Mouse (Mus musculus): ENCODE measurements around the gene Iqgap2. TPM values are rescaled to one million over a fixed set of nuclear protein-coding genes. Genes with fewer than 3 reads are reported as not detected.

Gene Iqgap2
- polyA plus RNA-seq, 1 experiment from 2014 or later = 12.6 TPM

- Histone ChIP-seq H3K36me3 (peaks cover 25% of the 10 kb centered on the region), H3K9ac (no peak overlapping the region), H3K4me2 (replicated peaks) (no peak overlapping the region), H3K27ac (no peak overlapping the region), H3K4me3 (no peak overlapping the region), H3K27me3 (no peaks in the 10 kb centered on the region), H3K9me3 (no peaks in the 10 kb centered on the region), H3K4me1 (no peaks in the 10 kb centered on the region)
- ATAC-seq (ENCODE audit: low FRiP score, low read depth) = no peak
- 82% methylated on average over 18 of the region's 18 CpGs for WGBS
Measured at GRCm38 (mm10) chr13:95598232-95598920, 293.3 kb downstream of the Iqgap2 start.

DNA sequence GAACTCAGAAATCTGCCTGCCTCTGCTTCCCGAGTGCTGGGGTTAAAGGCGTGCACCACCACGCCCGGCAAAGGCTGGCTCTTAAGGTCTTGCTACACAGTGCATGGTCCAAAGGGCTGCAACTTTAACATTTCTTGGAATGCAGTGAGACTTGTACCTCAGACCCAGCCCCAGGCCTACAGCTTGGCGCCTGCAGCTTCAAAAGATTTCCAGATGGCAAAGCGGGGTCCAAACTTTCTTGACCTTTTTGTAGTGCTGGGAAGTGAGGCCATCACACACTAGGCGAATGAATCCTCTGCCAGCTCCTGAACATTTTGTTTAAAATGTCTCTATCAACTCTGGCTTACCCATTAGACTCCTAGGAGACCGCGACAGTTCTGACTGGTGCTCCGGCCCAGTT is 294.1 kb downstream of the Iqgap2 start:
- H3K27ac ChIP-seq = no peak overlapping the region
- WGBS = 83% methylated on average over 10 of the region's 10 CpGs
- no peak overlapping the region for H3K4me2 ChIP-seq (replicated peaks)
- no peak for ATAC-seq (ENCODE audit: low FRiP score, low read depth)
- no peaks in the 10 kb centered on the region for H3K27me3 ChIP-seq
- no peaks in the 10 kb centered on the region for H3K9me3 ChIP-seq
- H3K4me1 ChIP-seq = no peaks in the 10 kb centered on the region
- peaks cover 17% of the 10 kb centered on the region for H3K36me3 ChIP-seq
- no peak overlapping the region for H3K4me3 ChIP-seq
- H3K9ac ChIP-seq = no peak overlapping the region

- no peak overlapping the region for H3K4me3 ChIP-seq
- no peak for ATAC-seq (ENCODE audit: low FRiP score, low read depth)
- peaks cover 13% of the 10 kb centered on the region for H3K36me3 ChIP-seq
- H3K27me3 ChIP-seq = no peaks in the 10 kb centered on the region
- no peak overlapping the region for H3K4me2 ChIP-seq (replicated peaks)
- no peaks in the 10 kb centered on the region for H3K9me3 ChIP-seq
- H3K4me1 ChIP-seq = no peaks in the 10 kb centered on the region
- WGBS = 85% methylated on average over 7 of the region's 7 CpGs
- no peak overlapping the region for H3K27ac ChIP-seq
- H3K9ac ChIP-seq = no peak overlapping the region
Measured at GRCm38 (mm10) chr13:95596689-95597088, 295.0 kb downstream of the Iqgap2 start.

GRCm38 (mm10) chr13:95595921-95596320 is 295.8 kb downstream of the Iqgap2 start:
- Histone ChIP-seq H3K27ac (no peak overlapping the region), H3K9me3 (no peaks in the 10 kb centered on the region), H3K9ac (no peak overlapping the region), H3K4me1 (no peaks in the 10 kb centered on the region), H3K4me2 (replicated peaks) (no peak overlapping the region), H3K27me3 (no peaks in the 10 kb centered on the region), H3K4me3 (no peak overlapping the region), H3K36me3 (peaks cover 5% of the 10 kb centered on the region)
- 58% methylated on average over 5 of the region's 5 CpGs for WGBS
- no peak for ATAC-seq (ENCODE audit: low FRiP score, low read depth)

- Histone ChIP-seq H3K4me1 (no peaks in the 10 kb centered on the region), H3K27ac (no peak overlapping the region), H3K27me3 (no peaks in the 10 kb centered on the region), H3K4me2 (replicated peaks) (no peak overlapping the region), H3K9me3 (no peaks in the 10 kb centered on the region), H3K9ac (no peak overlapping the region), H3K36me3 (no peaks in the 10 kb centered on the region; the same call in 1 of the 2 replicates), H3K4me3 (no peak overlapping the region)
- 71% methylated on average over 7 of the region's 7 CpGs for WGBS
- no peak for ATAC-seq (ENCODE audit: low FRiP score, low read depth)
Measured at GRCm38 (mm10) chr13:95595411-95595810, 296.3 kb downstream of the Iqgap2 start.

GRCm38 (mm10) chr13:95592860-95593259 is 298.9 kb downstream of the Iqgap2 start:
- Histone ChIP-seq H3K4me3 (no peak overlapping the region), H3K36me3 (no peaks in the 10 kb centered on the region), H3K27ac (no peak overlapping the region), H3K4me2 (replicated peaks) (no peak overlapping the region), H3K27me3 (no peaks in the 10 kb centered on the region), H3K9ac (no peak overlapping the region), H3K4me1 (no peaks in the 10 kb centered on the region), H3K9me3 (no peaks in the 10 kb centered on the region)
- ATAC-seq (ENCODE audit: low FRiP score, low read depth) = no peak
- WGBS = 64% methylated on average over 10 of the region's 10 CpGs

- H3K4me1 ChIP-seq = no peaks in the 10 kb centered on the region
- 90% methylated on average over 3 of the region's 3 CpGs for WGBS
- H3K36me3 ChIP-seq = no peaks in the 10 kb centered on the region
- ATAC-seq (ENCODE audit: low FRiP score, low read depth) = no peak
- no peak overlapping the region for H3K4me2 ChIP-seq (replicated peaks)
- no peaks in the 10 kb centered on the region for H3K27me3 ChIP-seq
- no peak overlapping the region for H3K27ac ChIP-seq
- H3K4me3 ChIP-seq = no peak overlapping the region
- no peaks in the 10 kb centered on the region for H3K9me3 ChIP-seq
- H3K9ac ChIP-seq = no peak overlapping the region
Measured at GRCm38 (mm10) chr13:95591606-95592005, 300.1 kb downstream of the Iqgap2 start.

DNA sequence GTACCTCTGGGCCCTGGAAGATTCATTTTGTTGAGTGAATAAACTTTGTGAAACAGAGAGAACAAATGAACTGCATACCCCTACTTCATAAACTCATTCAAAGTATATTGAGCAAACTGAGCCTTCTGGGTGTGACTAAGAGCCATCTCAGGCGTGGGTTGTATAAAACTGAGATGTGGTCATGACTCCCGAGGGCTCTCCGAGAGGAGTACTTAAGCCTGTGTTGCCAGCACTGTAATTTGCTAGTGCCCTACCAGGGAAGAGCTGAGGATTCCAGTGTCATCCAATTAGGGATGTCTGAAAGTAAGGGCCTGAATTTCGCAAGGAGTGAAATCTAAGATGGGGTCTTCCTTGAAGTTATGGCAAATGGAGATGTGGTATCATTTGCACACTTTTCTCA is 304.1 kb downstream of the Iqgap2 start:
- Histone ChIP-seq H3K9me3 (no peaks in the 10 kb centered on the region), H3K4me3 (no peak overlapping the region), H3K9ac (no peak overlapping the region), H3K36me3 (no peaks in the 10 kb centered on the region), H3K4me1 (peaks cover 7% of the 10 kb centered on the region), H3K27ac (no peak overlapping the region), H3K4me2 (replicated peaks) (no peak overlapping the region), H3K27me3 (no peaks in the 10 kb centered on the region)
- no peak for ATAC-seq (ENCODE audit: low FRiP score, low read depth)
- 86% methylated on average over 4 of the region's 4 CpGs for WGBS

DNA sequence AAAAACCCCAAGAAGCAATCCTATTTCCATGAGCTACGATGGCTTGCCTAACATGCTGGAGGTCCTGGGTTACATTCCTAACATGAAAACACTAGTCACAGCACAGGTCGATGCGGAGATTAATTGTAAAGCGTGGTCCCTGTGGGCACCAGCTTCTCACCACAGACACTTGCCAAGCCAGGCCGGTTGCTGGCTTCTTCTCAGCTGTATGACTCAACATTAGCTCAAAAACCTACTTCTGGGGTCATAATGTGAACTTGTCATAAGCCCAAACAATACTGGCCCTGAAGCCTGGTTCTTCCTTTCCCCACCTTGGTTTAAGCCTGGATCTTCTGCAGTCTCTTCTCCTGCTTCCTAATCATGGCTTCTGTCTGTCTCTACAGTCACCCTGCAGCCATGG is 306.8 kb downstream of the Iqgap2 start:
- no peaks in the 10 kb centered on the region for H3K36me3 ChIP-seq
- H3K9ac ChIP-seq = no peak overlapping the region
- peaks cover 14% of the 10 kb centered on the region for H3K4me1 ChIP-seq
- ATAC-seq (ENCODE audit: low FRiP score, low read depth) = no peak
- no peaks in the 10 kb centered on the region for H3K27me3 ChIP-seq
- no peaks in the 10 kb centered on the region for H3K9me3 ChIP-seq
- no peak overlapping the region for H3K27ac ChIP-seq
- no peak overlapping the region for H3K4me2 ChIP-seq (replicated peaks)
- WGBS = 78% methylated on average over 5 of the region's 5 CpGs
- H3K4me3 ChIP-seq = no peak overlapping the region

- ATAC-seq (ENCODE audit: low FRiP score, low read depth) = no peak
- H3K4me1 ChIP-seq = peaks cover 14% of the 10 kb centered on the region
- no peak overlapping the region for H3K27ac ChIP-seq
- H3K9ac ChIP-seq = no peak overlapping the region
- no peaks in the 10 kb centered on the region for H3K9me3 ChIP-seq
- no peaks in the 10 kb centered on the region for H3K27me3 ChIP-seq
- no peak overlapping the region for H3K4me3 ChIP-seq
- WGBS = 68% methylated on average over 19 of the region's 19 CpGs
- no peaks in the 10 kb centered on the region for H3K36me3 ChIP-seq
- no peak overlapping the region for H3K4me2 ChIP-seq (replicated peaks)
Measured at GRCm38 (mm10) chr13:95583237-95584189, 308.2 kb downstream of the Iqgap2 start.

DNA sequence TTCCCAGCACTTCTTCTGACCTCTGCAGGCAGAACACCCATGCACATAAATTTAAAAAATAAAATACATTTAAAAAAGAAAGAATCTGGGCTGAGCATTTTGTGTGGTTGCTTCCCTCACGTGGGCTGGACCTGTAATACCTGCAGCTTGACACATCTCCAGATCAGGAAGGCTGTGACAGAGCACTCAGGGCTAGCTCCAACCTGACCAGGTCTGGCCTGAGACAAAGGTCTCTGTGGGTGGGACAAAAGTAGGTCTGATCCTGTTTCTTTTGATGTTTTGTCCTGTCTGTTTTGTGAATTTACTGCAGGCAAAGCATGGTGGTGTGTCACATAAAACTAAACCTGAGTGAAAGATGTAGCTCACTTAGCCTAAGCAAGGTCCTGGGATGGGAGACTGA is 309.9 kb downstream of the Iqgap2 start:
- 23% methylated on average over 1 of the region's 1 CpGs for WGBS
- H3K9ac ChIP-seq = no peak overlapping the region
- no peak for ATAC-seq (ENCODE audit: low FRiP score, low read depth)
- H3K9me3 ChIP-seq = no peaks in the 10 kb centered on the region
- H3K4me3 ChIP-seq = no peak overlapping the region
- peaks cover 14% of the 10 kb centered on the region for H3K4me1 ChIP-seq
- no peak overlapping the region for H3K27ac ChIP-seq
- H3K27me3 ChIP-seq = no peaks in the 10 kb centered on the region
- no peaks in the 10 kb centered on the region for H3K36me3 ChIP-seq
- no peak overlapping the region for H3K4me2 ChIP-seq (replicated peaks)

DNA sequence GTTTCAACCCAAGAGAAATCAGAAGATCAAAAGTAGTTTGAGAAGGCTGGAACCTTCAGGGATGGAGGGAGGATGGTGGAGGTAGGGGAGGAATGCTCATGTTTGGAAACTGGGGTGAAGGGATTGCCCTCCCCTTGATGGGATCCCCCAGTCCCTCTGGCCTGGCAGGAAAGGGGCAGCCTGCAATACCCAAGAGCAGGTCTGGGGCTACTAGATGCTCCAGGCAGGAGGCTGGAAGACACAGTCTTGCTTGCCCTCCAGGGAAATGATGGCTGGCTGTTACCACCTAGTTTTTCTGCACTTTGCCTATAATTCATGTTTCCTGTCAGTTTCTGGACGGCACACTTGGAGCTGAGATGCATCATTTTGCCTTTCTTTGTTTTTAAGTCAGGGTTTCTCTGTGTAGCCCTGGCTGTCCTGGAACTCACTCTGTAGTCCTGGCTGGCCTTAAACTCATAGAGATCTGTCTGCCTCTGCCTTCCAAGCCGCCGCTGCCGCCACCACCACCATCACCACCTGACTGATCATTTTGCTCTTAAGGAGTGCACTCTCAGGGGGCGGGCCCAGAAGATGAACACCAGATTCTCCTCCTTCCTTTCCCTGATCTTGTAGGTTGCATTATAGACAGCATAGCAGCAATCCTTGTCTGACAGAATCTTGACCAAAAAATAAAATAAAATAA is 313.6 kb downstream of the Iqgap2 start:
- no peaks in the 10 kb centered on the region for H3K27me3 ChIP-seq
- H3K4me2 ChIP-seq (replicated peaks) = no peak overlapping the region
- no peak overlapping the region for H3K4me3 ChIP-seq
- H3K9ac ChIP-seq = no peak overlapping the region
- no peaks in the 10 kb centered on the region for H3K36me3 ChIP-seq
- ATAC-seq (ENCODE audit: low FRiP score, low read depth) = no peak
- no peaks in the 10 kb centered on the region for H3K9me3 ChIP-seq
- H3K27ac ChIP-seq = no peak overlapping the region
- H3K4me1 ChIP-seq = 0 out of 2 replicates have a peak, but pooled peaks cover 7% of the 10 kb centered on the region
- 83% methylated on average over 5 of the region's 5 CpGs for WGBS

All from limb, embryonic 13.5 days (tissue).